Mouse (Mus musculus): ENCODE data around the gene Ces1f.
"Not testable (repeated sequence)": the region's sequence is repeated elsewhere in the genome, so short reads cannot be mapped to it uniquely, and the experiment has no call there.

Gene Ces1f

GRCm38 (mm10) chr8:93279556-93279955 is at the start of gene Ces1f:
Gene Ces1f, minus strand, starts transcription at chr8:93279747.
- DNase-seq (ENCODE audit: low read depth, low spot score): no peak

GRCm38 (mm10) chr8:93325123-93325522 is 45.6 kb upstream of the Ces1f start:
- no peak for DNase-seq (ENCODE audit: low read depth, low spot score)

- DNase-seq (ENCODE audit: low read depth, low spot score): no peak
These were observed 37.5 kb upstream of the Ces1f start for GRCm38 (mm10) chr8:93317031-93317430.

- DNase-seq (ENCODE audit: low read depth, low spot score): no peak
These were observed 36.0 kb upstream of the Ces1f start for GRCm38 (mm10) chr8:93315557-93315956.

- DNase-seq (ENCODE audit: low read depth, low spot score): no peak
These were observed 4.3 kb upstream of the Ces1f start for GRCm38 (mm10) chr8:93283896-93284295.

GRCm38 (mm10) chr8:93282349-93282748 is 2.8 kb upstream of the Ces1f start:
- DNase-seq (ENCODE audit: low read depth, low spot score): no peak

- DNase-seq (ENCODE audit: low read depth, low spot score): no peak
These were observed 1.3 kb downstream of the Ces1f start for GRCm38 (mm10) chr8:93278176-93278805.

GRCm38 (mm10) chr8:93274609-93275008 is 4.9 kb downstream of the Ces1f start:
- DNase-seq (ENCODE audit: low read depth, low spot score): no peak

GRCm38 (mm10) chr8:93273321-93273720 is 6.2 kb downstream of the Ces1f start:
- DNase-seq (ENCODE audit: low read depth, low spot score): no peak

- no peak for DNase-seq (ENCODE audit: low read depth, low spot score)
These were observed 6.9 kb downstream of the Ces1f start for GRCm38 (mm10) chr8:93272686-93273085.

- no peak for DNase-seq (ENCODE audit: low read depth, low spot score)
These were observed 18.1 kb downstream of the Ces1f start for GRCm38 (mm10) chr8:93261436-93261835.

GRCm38 (mm10) chr8:93252400-93252925 is 27.1 kb downstream of the Ces1f start:
- no peak for DNase-seq (ENCODE audit: low read depth, low spot score)

GRCm38 (mm10) chr8:93246057-93246456 is 33.5 kb downstream of the Ces1f start:
- no peak for DNase-seq (ENCODE audit: low read depth, low spot score)

GRCm38 (mm10) chr8:93239884-93240283 is 39.7 kb downstream of the Ces1f start:
- DNase-seq (ENCODE audit: low read depth, low spot score): no peak

- no peak for DNase-seq (ENCODE audit: low read depth, low spot score)
These were observed 43.9 kb downstream of the Ces1f start for GRCm38 (mm10) chr8:93235681-93236080.

GRCm38 (mm10) chr8:93234706-93235105 is 44.8 kb downstream of the Ces1f start:
- DNase-seq (ENCODE audit: low read depth, low spot score): no peak

GRCm38 (mm10) chr8:93234068-93234467 is 45.5 kb downstream of the Ces1f start:
- no peak for DNase-seq (ENCODE audit: low read depth, low spot score)

- no peak for DNase-seq (ENCODE audit: low read depth, low spot score)
These were observed 50.1 kb downstream of the Ces1f start, which contains the start of gene Ces1e for GRCm38 (mm10) chr8:93229446-93229845. Gene Ces1e, minus strand, starts transcription at chr8:93229619.

GRCm38 (mm10) chr8:93228673-93229370 is 50.7 kb downstream of the Ces1f start:
- DNase-seq (ENCODE audit: low read depth, low spot score): no peak

GRCm38 (mm10) chr8:93226471-93226870 is 53.1 kb downstream of the Ces1f start:
- DNase-seq (ENCODE audit: low read depth, low spot score): not testable (repeated sequence)

GRCm38 (mm10) chr8:93221896-93222295 is 57.7 kb downstream of the Ces1f start:
- DNase-seq (ENCODE audit: low read depth, low spot score): no peak

GRCm38 (mm10) chr8:93217867-93218266 is 61.7 kb downstream of the Ces1f start:
- no peak for DNase-seq (ENCODE audit: low read depth, low spot score)

GRCm38 (mm10) chr8:93217375-93217774 is 62.2 kb downstream of the Ces1f start:
- no peak for DNase-seq (ENCODE audit: low read depth, low spot score)
